Mouse (Mus musculus) CH12.LX (cell line): ENCODE results near the gene Gm45521. TPM values are rescaled to one million over a fixed set of nuclear protein-coding genes. Genes with fewer than 3 reads are reported as not detected.

Experiments
- DNase-seq: peaks from one replicate; pipeline ENCODE4 v3.0.0-alpha.2; 2013; ENCODE audit errors: extremely low read depth
- H3K27ac ChIP-seq: 2 replicates; pipeline ENCODE4 v1.5.1; 2012; ENCODE audit warnings: low read depth, mild to moderate bottlenecking, control low read depth, moderate library complexity; ENCODE audit not compliant: insufficient read depth
- H3K27me3 ChIP-seq: replicated peaks from 2 replicates; pipeline ENCODE3; 2012; ENCODE audit warnings: inconsistent platforms
- H3K36me3 ChIP-seq, 2 experiments: replicated peaks in 1 of 2; 2 replicates each; pipeline versions ENCODE3 to v1.6.1; 2012; ENCODE audit warnings: inconsistent platforms in 1 of 2, low read length in 1 of 2, mild to moderate bottlenecking in 1 of 2, mixed read lengths in 1 of 2, moderate library complexity in 1 of 2; ENCODE audit not compliant: control insufficient read depth in 1 of 2, insufficient read depth in 1 of 2
- H3K4me1 ChIP-seq, 2 experiments: 2 replicates each; pipeline ENCODE4 v1.6.1; 2012; ENCODE audit warnings: inconsistent platforms in 1 of 2, moderate library complexity in 1 of 2; ENCODE audit not compliant: insufficient read depth in 2 of 2, control insufficient read depth in 1 of 2
- H3K4me2 ChIP-seq: 2 replicates; pipeline ENCODE4 v1.6.1; 2012; ENCODE audit warnings: low read depth, mild to moderate bottlenecking, control low read depth; ENCODE audit not compliant: poor library complexity, insufficient read depth, severe bottlenecking
- H3K4me3 ChIP-seq, 3 experiments: fragments of 150-350 bp in 1 of 3; sonication (generic) in 1 of 3; replicated peaks in 1 of 3; 2 replicates each; pipeline versions ENCODE3 to v1.5.1; 2011 to 2012; ENCODE audit warnings: low read depth in 2 of 3, low read length in 2 of 3, mild to moderate bottlenecking in 2 of 3, moderate library complexity in 2 of 3, control low read depth in 1 of 3, improper control_type of control experiment in 1 of 3, inconsistent platforms in 1 of 3, mixed read lengths in 1 of 3; ENCODE audit not compliant: poor library complexity in 1 of 3
- H3K79me2 ChIP-seq: replicated peaks from 2 replicates; pipeline ENCODE4 v1.6.1; 2012; ENCODE audit warnings: mild to moderate bottlenecking, moderate library complexity; ENCODE audit not compliant: control insufficient read depth, poor library complexity, insufficient read depth, severe bottlenecking; ENCODE audit errors: extremely low read depth
- H3K9ac ChIP-seq: 2 replicates; pipeline ENCODE4 v1.6.1; 2012; ENCODE audit warnings: low read depth, mild to moderate bottlenecking, control low read depth, moderate library complexity; ENCODE audit not compliant: insufficient read depth
- H3K9me3 ChIP-seq: replicated peaks from 2 replicates; pipeline ENCODE3; 2012; ENCODE audit warnings: low read length, inconsistent platforms, mixed read lengths
- BHLHE40 ChIP-seq: IDR thresholded peaks from 2 replicates; pipeline ENCODE4 v1.6.1; 2011; ENCODE audit warnings: mild to moderate bottlenecking, low read depth, low read length, improper control_type of control experiment
- EP300 ChIP-seq: IDR thresholded peaks from 2 replicates; pipeline ENCODE4 v1.6.1; 2011; ENCODE audit warnings: low read length, improper control_type of control experiment
- ETS1 ChIP-seq: conservative IDR thresholded peaks from 2 replicates; pipeline ENCODE4 v1.6.1; 2012; ENCODE audit warnings: low read depth, mild to moderate bottlenecking, inconsistent platforms, low read length, improper control_type of control experiment, moderate library complexity
- GABPA ChIP-seq: IDR thresholded peaks from 2 replicates; pipeline ENCODE4 v1.6.1; 2012; ENCODE audit warnings: low read depth, low read length, improper control_type of control experiment, inconsistent platforms; ENCODE audit not compliant: insufficient replicate concordance
- HCFC1 ChIP-seq: IDR thresholded peaks from 2 replicates; pipeline ENCODE4 v1.6.1; 2012; ENCODE audit warnings: low read depth, mild to moderate bottlenecking, inconsistent platforms, low read length, improper control_type of control experiment
- IRF4 ChIP-seq: IDR thresholded peaks from 2 replicates; pipeline ENCODE4 v1.6.1; 2014; ENCODE audit warnings: low read depth, mild to moderate bottlenecking, inconsistent platforms, low read length, improper control_type of control experiment
- JUN ChIP-seq: IDR thresholded peaks from 2 replicates; pipeline ENCODE4 v1.6.1; 2011; ENCODE audit warnings: low read depth, mild to moderate bottlenecking, low read length, improper control_type of control experiment, moderate library complexity; ENCODE audit not compliant: insufficient read depth
- JUND ChIP-seq: conservative IDR thresholded peaks from 2 replicates; pipeline ENCODE4 v1.6.1; 2011; ENCODE audit warnings: low read depth, low read length, improper control_type of control experiment
- KAT2A ChIP-seq: IDR thresholded peaks from 2 replicates; pipeline ENCODE4 v1.6.1; 2012; ENCODE audit warnings: low read length, improper control_type of control experiment, inconsistent platforms; ENCODE audit not compliant: insufficient replicate concordance
- MAFK ChIP-seq: IDR thresholded peaks from 2 replicates; pipeline ENCODE4 v1.6.1; 2011; ENCODE audit warnings: low read length, improper control_type of control experiment; ENCODE audit not compliant: insufficient replicate concordance
- MAX ChIP-seq: IDR thresholded peaks from 2 replicates; pipeline ENCODE4 v1.6.1; 2011; ENCODE audit warnings: low read length, improper control_type of control experiment
- MEF2A ChIP-seq: IDR thresholded peaks from 2 replicates; pipeline ENCODE4 v1.6.1; 2014; ENCODE audit warnings: low read depth, mild to moderate bottlenecking, inconsistent platforms, low read length, improper control_type of control experiment, borderline replicate concordance
- MXI1 ChIP-seq: IDR thresholded peaks from 2 replicates; pipeline ENCODE4 v1.6.1; 2011; ENCODE audit warnings: mild to moderate bottlenecking, low read depth, low read length, improper control_type of control experiment
- NELFE ChIP-seq: IDR thresholded peaks from 2 replicates; pipeline ENCODE4 v1.6.1; 2011; ENCODE audit warnings: low read depth, low read length, improper control_type of control experiment
- PAX5 ChIP-seq: IDR thresholded peaks from 2 replicates; pipeline ENCODE4 v1.6.1; 2012; ENCODE audit warnings: low read length, inconsistent platforms, mixed read lengths
- POLR2AphosphoS2 ChIP-seq: IDR thresholded peaks from 2 replicates; pipeline ENCODE4 v1.6.1; 2011; ENCODE audit warnings: low read depth, low read length, improper control_type of control experiment
- RAD21 ChIP-seq: IDR thresholded peaks from 2 replicates; pipeline ENCODE4 v1.6.1; 2011; ENCODE audit warnings: low read depth, mild to moderate bottlenecking, low read length, improper control_type of control experiment, moderate library complexity
- SIN3A ChIP-seq: IDR thresholded peaks from 2 replicates; pipeline ENCODE4 v1.6.1; 2012; ENCODE audit warnings: low read length, improper control_type of control experiment, inconsistent platforms
- TBP ChIP-seq: conservative IDR thresholded peaks from 2 replicates; pipeline ENCODE4 v1.6.1; 2011; ENCODE audit warnings: low read depth, low read length, improper control_type of control experiment
- USF2 ChIP-seq: conservative IDR thresholded peaks from 2 replicates; pipeline ENCODE4 v1.6.1; 2011; ENCODE audit warnings: low read depth, low read length, improper control_type of control experiment
- ZKSCAN1 ChIP-seq: IDR thresholded peaks from 2 replicates; pipeline ENCODE4 v1.6.1; 2012; ENCODE audit warnings: low read depth, inconsistent platforms, low read length, improper control_type of control experiment, borderline replicate concordance
- dilution Hi-C: fragments of 300-500 bp; cut with MboI; formaldehyde crosslinking; loops from 2 replicates; pipeline ENCODE4 v1.14.3; 2020; ENCODE audit warnings: low sequenced_read_pairs; ENCODE audit not compliant: extremely low pct_unique_long_range_greater_than_20kb, extremely low pct_ligation_motif_present
- in situ Hi-C: fragments of 300-500 bp; cut with MboI; formaldehyde crosslinking; loops from 3 replicates; pipeline ENCODE4 v1.14.3; 2019; ENCODE audit warnings: low sequenced_read_pairs, low pct_ligation_motif_present, low pct_unique_long_range_greater_than_20kb, mixed read lengths
- polyA plus RNA-seq: library from polyadenylated mRNA; unstranded; fragments of >175 nt; gene quantifications from 2 replicates; pipeline ENCODE4 v1.2.1, GENCODE M21; 2012; ENCODE audit warnings: low read depth; ENCODE audit not compliant: insufficient read length
- total RNA-seq, 2 experiments: library from RNA; depleted of rRNA; stranded (reverse); fragments of 300-350 nt in 1 of 2; fragments of >200 nt in 1 of 2; gene quantifications; 2 replicates each; pipeline ENCODE4 v1.2.3; 2012 to 2014

Gene Gm45521
- total and polyA plus RNA-seq, 3 experiments: not detected

- TF ChIP-seq KAT2A: no peak
- TF ChIP-seq MAFK: no peak
- TF ChIP-seq TBP: no peak
- no peak for TF ChIP-seq ZKSCAN1
Measured at GRCm38 (mm10) chr14:7997255-7997696, 40.2 kb downstream of the Gm45521 start (continued).

DNA sequence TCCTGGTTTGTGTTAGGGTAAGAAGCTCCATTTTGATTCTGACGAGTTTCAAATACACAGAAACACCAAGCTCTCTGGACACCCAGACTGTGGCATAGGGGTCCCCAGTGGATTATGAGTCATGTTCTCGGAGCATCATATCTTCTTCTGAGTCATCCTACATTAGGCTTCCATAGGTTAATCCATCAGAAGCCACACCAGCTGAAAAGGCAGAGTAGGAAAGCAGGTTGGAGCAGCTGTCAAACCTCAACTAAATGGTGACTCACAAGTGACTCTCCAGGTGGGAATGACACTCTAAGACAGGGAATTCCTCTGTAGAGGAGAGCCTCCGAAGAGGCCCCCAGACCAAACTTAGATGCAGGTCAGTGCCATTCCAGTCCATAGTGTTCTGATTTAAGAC is 41.9 kb downstream of the Gm45521 start:
- H3K4me3 ChIP-seq: no peak overlapping the region
- in situ Hi-C loops: loop anchor here (10.0 kb wide), 2 partner anchors 176 to 184 kb away; partner anchors contain the start of genes Flnb and Pdhb
- H3K9me3 ChIP-seq: no peaks in the 10 kb centered on the region
- peaks cover 26 to 47% of the 10 kb centered on the region in 2 experiments for H3K4me1 ChIP-seq
- peaks cover 8% of the 10 kb centered on the region for H3K27me3 ChIP-seq
- H3K27ac ChIP-seq: no peak overlapping the region
- no peaks in the 10 kb centered on the region for H3K36me3 ChIP-seq
- H3K4me2 ChIP-seq: no peak overlapping the region
- TF ChIP-seq HCFC1: no peak
- TF ChIP-seq MAX: no peak
- TF ChIP-seq MEF2A: no peak
- TF ChIP-seq SIN3A: no peak
- TF ChIP-seq USF2: no peak
- no peak for TF ChIP-seq MAFK
- TF ChIP-seq ETS1: no peak
- no peak for TF ChIP-seq POLR2AphosphoS2
- TF ChIP-seq RAD21: no peak
- no peak for TF ChIP-seq JUN
- TF ChIP-seq NELFE: no peak
- no peak for TF ChIP-seq BHLHE40
- no peak for TF ChIP-seq EP300
- no peak for TF ChIP-seq MXI1
- no peak for TF ChIP-seq GABPA
- TF ChIP-seq IRF4: no peak
- TF ChIP-seq JUND: no peak
- no peak for TF ChIP-seq PAX5
- H3K9ac ChIP-seq: no peak overlapping the region
- H3K79me2 ChIP-seq: peaks cover 2% of the 10 kb centered on the region; the same call in 1 of the 2 replicates
- dilution Hi-C loops: no loop called here
- no peak for DNase-seq
